Mouse (Mus musculus) spleen, adult 2 months (tissue): ENCODE measurements at regions not wholly inside any gene's neighbourhood (a gene's known extent, or its start where the extent isn't known, plus 50 kb on each side); places are given as distances from the start of the nearest gene placed in this dataset.

Source experiments
- DNase-seq, 2 experiments: peaks; one replicate each; pipeline versions ENCODE4 v3.0.0 to v3.0.0-alpha.2; 2012 to 2021; ENCODE audit warnings: low spot score in 2 of 2, low read depth in 1 of 2
- H3K27ac ChIP-seq: fragments of 200-500 bp; 2 replicates; pipeline ENCODE4 v1.5.1; 2012; ENCODE audit warnings: low read length, inconsistent platforms; ENCODE audit not compliant: insufficient read depth
- H3K27me3 ChIP-seq: fragments of 200-500 bp; 2 replicates; pipeline ENCODE4 v1.6.1; 2012; ENCODE audit warnings: mild to moderate bottlenecking, moderate library complexity, low read length, inconsistent platforms; ENCODE audit not compliant: control insufficient read depth, insufficient read depth
- H3K36me3 ChIP-seq: fragments of 200-500 bp; 2 replicates; pipeline ENCODE4 v1.6.1; 2012; ENCODE audit warnings: mild to moderate bottlenecking, low read length, inconsistent platforms; ENCODE audit not compliant: control insufficient read depth, insufficient read depth
- H3K4me1 ChIP-seq: fragments of 200-500 bp; 2 replicates; pipeline ENCODE4 v1.6.1; 2011; ENCODE audit warnings: inconsistent platforms; ENCODE audit not compliant: control insufficient read depth, insufficient read depth, insufficient read length
- H3K4me3 ChIP-seq: fragments of 200-500 bp; 2 replicates; pipeline ENCODE4 v1.5.1; 2011; ENCODE audit warnings: mild to moderate bottlenecking, inconsistent platforms; ENCODE audit not compliant: insufficient read depth, insufficient read length; ENCODE audit errors: extremely low read depth
- CTCF ChIP-seq: fragments of 200-500 bp; IDR thresholded peaks from 2 replicates; pipeline ENCODE4 v1.5.1; 2011; ENCODE audit warnings: mild to moderate bottlenecking, inconsistent platforms; ENCODE audit not compliant: insufficient read depth, insufficient read length, insufficient replicate concordance; ENCODE audit errors: extremely low read depth
- POLR2A ChIP-seq: fragments of 200-500 bp; IDR thresholded peaks from 2 replicates; pipeline ENCODE4 v1.6.1; 2011; ENCODE audit warnings: low read depth, low read length, inconsistent platforms
- WGBS: fragments of 180-500 bp; shearing (Covaris S2); methylation state at CpG from one replicate; pipeline ENCODE4 v1.1.7; 2018; 5-methylcytosine and 5-hydroxymethylcytosine counted together

DNA sequence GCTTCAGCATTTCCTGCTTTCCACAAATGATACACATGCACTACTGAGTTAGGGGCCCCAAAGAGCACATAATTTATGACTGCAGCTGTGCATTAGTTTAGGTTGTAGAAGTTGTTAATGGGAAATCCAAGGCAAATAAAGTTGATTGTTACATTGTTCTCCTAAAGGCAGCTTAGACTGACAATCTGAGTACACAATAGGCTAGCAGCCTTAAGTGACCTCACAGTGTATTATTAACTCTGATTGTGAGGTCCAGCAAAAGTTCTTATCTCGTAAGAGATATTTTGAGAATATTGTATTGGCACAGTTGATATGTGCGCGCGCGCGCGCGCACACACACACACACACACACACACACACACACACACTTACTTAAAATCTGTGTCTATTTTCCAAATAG lies 70.5 kb upstream of the Yae1d1 start:
- Histone ChIP-seq H3K4me3 (no peak overlapping the region), H3K27me3 (no peaks in the 10 kb centered on the region), H3K36me3 (no peaks in the 10 kb centered on the region), H3K27ac (no peak overlapping the region), H3K4me1 (no peaks in the 10 kb centered on the region)
- WGBS: 94% methylated on average over 8 of the region's 8 CpGs
- DNase-seq: no peak
- TF ChIP-seq CTCF (no peak), POLR2A (no peak)

DNA sequence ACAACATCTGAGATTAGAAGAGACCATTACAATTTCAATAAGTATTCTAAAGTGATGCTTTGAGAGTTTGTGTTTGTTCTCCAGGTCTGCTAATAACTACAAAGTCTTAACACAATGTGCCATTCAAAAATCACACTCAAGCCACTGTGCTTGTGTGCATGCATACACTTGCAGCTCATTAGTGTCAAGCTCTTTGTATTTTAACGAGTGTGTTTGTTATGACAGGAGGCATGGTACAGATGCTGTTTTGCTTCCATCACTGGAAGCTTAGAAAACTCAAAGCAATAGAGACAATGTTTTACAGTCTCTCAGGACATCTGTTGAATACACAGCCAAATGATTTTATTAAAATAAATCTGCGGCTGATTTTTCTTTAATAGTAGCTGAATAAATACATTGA lies 67.1 kb upstream of the Yae1d1 start:
- TF ChIP-seq POLR2A: no peak
- TF ChIP-seq CTCF: no peak
- no peaks in the 10 kb centered on the region for H3K36me3 ChIP-seq
- no peaks in the 10 kb centered on the region for H3K4me1 ChIP-seq
- no peak overlapping the region for H3K27ac ChIP-seq
- WGBS: 83% methylated on average over 2 of the region's 2 CpGs
- no peak for DNase-seq
- no peaks in the 10 kb centered on the region for H3K27me3 ChIP-seq
- no peak overlapping the region for H3K4me3 ChIP-seq

GRCm38 (mm10) chr13:18057231-18057912 lies 64.2 kb upstream of the Yae1d1 start:
- Histone ChIP-seq H3K27ac (no peak overlapping the region), H3K4me1 (no peaks in the 10 kb centered on the region), H3K27me3 (no peaks in the 10 kb centered on the region), H3K36me3 (no peaks in the 10 kb centered on the region), H3K4me3 (no peak overlapping the region)
- DNase-seq: peak in 1 of 2 experiments; percentile 7
- TF ChIP-seq CTCF: no peak
- no peak for TF ChIP-seq POLR2A
- WGBS: 34% methylated on average over 8 of the region's 8 CpGs

DNA sequence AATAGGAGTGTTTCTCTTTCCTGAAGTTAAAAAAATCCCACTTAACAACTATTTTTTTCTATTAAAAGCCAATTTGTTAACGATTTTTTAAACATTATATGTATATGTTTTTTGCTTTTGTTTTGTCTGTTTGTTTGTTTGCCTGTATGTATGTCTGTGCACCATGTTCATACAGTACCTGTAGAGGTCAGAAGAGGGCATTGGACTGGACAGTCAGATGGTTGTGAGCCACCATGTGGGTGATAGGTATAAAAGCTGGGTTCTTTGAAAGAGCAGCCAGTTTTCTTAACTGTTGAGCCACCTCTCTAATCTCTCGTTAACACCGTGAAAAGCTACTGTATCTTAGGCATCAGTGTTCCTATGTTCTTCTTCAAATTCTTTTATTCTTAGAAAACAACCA lies 63.7 kb upstream of the Yae1d1 start:
- TF ChIP-seq CTCF (no peak), POLR2A (no peak)
- 63% methylated on average over 3 of the region's 3 CpGs for WGBS
- Histone ChIP-seq H3K27me3 (no peaks in the 10 kb centered on the region), H3K36me3 (no peaks in the 10 kb centered on the region), H3K4me1 (no peaks in the 10 kb centered on the region), H3K27ac (no peak overlapping the region), H3K4me3 (no peak overlapping the region)
- no peak for DNase-seq

DNA sequence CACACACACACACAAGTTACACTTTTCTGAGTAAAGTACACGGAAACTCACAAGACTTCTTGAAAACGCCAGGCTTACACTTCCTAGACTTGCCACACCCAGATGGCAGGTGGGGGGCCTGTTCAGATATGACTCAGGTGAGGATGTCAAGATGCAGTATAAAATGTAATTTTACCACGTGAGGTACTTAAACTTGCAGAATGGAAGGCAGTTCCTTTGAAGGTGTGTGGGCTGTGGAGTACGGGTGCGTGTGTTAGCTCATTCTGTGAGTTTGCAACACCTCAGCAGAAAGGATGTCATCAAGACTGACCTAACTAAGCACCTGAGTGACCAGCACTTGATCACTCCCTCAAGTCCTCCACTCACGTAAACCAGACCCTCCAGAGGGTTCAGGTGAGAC lies 50.0 kb upstream of the Yae1d1 start:
- no peaks in the 10 kb centered on the region for H3K36me3 ChIP-seq
- 81% methylated on average over 6 of the region's 6 CpGs for WGBS

More for the DNA sequence above, 50.0 kb upstream of the Yae1d1 start:
- Histone ChIP-seq H3K4me3 (no peak overlapping the region), H3K4me1 (no peaks in the 10 kb centered on the region), H3K27me3 (no peaks in the 10 kb centered on the region), H3K27ac (no peak overlapping the region)
- DNase-seq: no peak
- TF ChIP-seq CTCF (no peak), POLR2A (no peak)
